Mouse (Mus musculus): ENCODE data around the gene Nkapd1.
"Not testable (repeated sequence)": the region's sequence is repeated elsewhere in the genome, so short reads cannot be mapped to it uniquely, and the experiment has no call there.

Nkapd1 gene

DNA sequence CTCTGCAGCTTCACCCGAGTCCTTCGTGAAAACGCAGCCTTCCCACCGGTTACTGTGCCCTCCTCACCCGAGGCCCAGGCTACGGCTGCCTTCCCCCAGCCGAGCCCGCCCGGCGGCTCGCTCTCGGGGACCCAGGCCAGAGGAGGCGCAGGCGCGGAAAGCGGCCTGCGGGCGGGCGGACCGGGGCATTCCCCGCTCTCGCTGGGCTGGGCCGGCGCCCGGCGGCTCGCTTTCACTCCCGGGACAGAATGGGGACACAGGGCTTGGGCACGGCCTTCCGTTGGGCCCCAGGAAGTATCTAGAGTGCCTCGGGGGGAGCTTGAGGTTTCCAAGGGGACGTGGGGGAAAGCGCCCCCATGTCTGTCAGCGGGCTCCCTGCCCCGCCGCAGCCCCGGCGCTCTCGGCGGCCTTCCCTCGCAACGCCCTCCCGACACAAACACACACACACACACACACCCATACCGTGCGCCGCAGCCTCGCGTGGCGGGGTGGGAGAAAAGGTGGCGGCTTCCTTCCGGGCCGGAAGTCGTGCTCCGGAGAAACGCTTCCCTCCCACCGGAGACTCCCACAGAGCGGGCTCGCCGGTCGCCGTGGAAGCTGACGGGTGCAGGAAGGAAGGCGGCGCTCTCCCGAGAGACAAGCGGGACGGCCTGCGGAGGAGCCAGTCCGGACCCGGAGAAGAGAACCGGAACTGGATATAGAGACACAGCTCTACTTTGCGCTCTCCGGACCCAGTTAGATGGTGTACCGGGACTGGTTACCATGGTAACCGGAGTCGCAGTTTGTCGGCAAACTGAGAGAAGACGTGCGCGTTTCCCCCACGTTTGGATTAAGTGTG, at the start of gene Nkapd1, which contains the start of gene Pih1d2:
TSS of gene Nkapd1 (minus strand) at position 699 of the 838 bp plus-strand sequence.
TSS of gene Pih1d2 (plus strand) at position 556 of the 838 bp plus-strand sequence.
- peak; percentile 92 for DNase-seq

DNA sequence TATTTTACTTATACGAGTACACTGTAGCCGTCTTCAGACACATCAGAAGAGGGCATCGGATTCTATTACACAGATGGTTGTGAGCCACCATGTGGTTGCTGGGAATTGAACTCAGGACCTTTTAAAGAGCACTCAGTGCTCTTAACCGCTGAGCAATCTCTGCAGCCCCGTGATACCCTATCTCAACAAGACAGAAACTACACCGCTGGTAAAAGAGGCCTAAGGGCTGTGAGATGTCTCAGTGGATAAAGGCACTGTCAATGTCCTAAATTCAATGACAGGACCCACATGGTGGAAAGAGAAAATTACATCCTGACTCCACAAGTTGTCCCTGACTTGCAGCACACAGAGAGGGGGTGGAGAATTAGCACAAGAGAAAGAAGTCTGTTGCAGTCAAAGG, 49.2 kb upstream of the Nkapd1 start:
- DNase-seq, result no peak

DNA sequence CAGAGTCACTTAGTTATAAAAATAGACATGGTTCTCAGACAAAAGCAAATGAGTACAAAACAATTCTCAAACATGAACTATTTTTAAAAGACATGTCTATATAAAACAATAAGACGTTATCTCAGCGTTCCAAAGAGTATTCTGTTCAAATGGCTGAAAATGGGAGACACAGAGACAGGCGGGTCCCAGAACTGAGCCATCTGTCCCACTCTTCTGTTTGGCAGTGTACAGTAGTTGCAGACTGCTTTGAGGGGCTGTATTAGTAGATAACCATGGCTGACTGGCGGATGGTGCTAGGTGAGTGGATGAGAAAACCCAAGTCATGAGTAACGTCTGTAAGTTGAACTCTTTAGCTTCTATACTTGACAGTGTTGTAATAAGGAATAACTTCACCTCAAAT, 47.6 kb upstream of the Nkapd1 start:
- DNase-seq, result no peak

DNA sequence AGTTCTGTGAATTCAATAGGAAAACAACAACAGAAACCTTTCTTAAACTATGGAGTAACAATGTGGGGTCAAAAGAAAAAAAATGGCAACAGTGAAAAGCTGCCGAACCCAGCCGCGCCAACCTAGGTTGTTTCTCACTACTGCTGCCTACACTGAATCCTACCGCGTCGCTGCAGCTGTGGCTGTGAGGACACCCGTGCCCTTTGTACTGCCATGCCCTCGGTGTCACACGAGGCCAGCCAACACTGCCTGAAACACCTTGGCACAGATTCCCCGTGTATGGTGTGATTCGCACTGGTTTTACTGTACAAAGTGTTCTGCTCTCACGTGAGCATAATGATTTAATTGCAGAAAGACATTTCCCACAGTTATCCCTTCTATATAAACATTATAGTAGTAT, 43.2 kb upstream of the Nkapd1 start:
- DNase-seq, result peak; percentile 69

DNA sequence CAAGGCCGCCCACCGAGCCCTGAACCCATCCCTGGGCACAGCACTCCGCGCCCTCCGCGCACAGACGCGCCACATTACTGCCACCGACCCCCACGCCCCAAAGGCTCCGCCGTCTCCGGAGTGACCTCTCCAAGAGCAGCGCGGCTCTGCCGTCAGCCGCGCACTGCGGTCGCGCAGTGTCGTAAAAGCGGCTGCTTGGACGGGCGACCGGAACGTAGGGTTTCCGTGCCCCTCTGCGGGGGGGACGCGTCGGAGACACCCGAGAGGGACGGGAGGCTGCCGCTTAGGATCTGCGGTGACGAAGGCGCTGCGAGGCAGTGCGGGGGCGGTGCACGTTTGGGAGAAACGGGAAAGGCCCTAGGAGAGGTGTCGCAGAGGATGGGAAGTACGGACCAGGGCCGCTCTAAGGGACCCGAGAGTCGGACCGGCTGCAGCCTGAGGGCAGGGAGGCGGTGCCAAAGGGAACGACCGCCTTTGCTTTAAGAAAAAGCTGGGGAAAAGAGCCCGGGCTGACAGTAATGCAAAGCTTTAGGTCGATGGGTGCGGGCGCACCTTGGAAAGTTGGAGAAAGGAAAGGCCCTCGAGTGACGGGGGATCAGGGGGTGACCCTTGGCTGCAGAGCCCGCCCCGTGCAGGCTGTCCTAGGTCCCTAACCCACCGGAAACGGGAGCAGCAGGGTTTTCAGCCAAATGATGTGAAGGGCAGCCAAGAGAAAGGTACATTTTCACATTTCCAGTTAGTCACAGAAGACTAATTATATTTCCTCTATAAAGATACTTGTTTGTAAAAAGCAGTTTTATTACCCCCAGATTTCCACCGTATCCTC, 42.3 kb upstream of the Nkapd1 start, which contains the start of gene Dlat:
TSS of gene Dlat (minus strand) at position 389 of the 826 bp plus-strand sequence.
- DNase-seq, result peak; percentile 91

DNA sequence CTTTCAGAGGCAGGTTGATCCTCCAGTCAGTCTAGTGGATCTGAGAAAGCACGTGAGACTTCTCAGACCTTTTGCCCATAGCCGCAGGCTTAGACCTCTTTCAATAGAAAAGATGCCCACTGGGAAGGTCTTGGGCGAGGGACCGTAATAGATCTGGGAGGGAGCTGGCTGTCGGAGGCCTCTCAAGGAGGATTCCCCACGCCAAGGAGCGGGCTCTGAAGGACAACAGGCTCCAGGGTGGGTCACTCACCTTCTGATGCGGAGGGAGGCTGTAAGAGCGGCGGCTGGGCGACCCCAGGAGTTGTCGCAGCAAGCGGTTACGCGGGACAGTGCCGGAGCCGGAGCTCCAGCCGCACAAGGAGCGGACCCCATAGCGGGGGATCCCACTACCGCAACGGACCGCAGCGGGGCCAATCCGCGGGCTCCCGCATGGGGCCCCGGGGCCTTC, 41.7 kb upstream of the Nkapd1 start:
- DNase-seq, result no peak

DNA sequence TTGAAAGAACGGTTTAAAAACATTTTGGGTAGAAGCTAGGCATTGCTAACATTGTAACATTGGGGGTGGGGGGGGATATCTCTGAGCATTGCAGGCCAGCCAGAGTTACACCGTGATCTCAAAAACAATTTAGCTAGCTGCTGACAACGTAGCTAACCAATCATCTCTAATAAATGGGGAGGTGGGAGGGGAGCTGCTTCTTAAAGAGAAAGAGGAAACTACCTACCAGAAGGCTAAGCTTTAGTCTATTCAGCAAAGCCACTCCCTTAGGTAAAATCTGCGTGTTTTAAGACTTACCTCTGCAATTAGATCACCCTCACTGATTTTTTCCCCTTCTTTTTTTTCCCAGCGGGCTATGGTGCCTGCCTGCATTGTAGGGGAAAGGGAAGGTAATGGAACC, 41.1 kb upstream of the Nkapd1 start:
- no peak for DNase-seq

GRCm38 (mm10) chr9:50650503-50650902, 33.2 kb upstream of the Nkapd1 start:
- no peak for DNase-seq

- DNase-seq, result no peak
Observed at GRCm38 (mm10) chr9:50646826-50647370, 29.6 kb upstream of the Nkapd1 start.

- DNase-seq, result no peak
Observed at GRCm38 (mm10) chr9:50634270-50634669, 17.0 kb upstream of the Nkapd1 start.

DNA sequence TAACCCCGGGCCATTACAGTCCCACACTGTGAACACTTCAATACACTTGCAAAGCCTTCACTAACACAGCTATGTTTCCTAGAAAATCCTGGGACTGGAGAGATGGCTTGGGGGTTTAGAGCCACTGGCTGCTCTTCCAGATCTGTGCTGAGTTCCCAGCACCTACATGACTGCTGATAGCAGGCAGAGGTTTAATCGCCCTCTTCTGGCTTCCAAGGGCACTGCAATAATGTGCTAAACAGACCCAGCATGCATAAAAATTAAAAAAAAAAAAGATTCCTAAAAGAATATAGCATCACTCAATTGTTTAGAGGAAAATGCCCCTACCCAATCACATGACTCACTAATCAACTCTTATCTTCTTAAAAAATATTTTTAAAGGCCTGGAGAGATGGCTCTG, 15.8 kb upstream of the Nkapd1 start:
- no peak for DNase-seq

DNA sequence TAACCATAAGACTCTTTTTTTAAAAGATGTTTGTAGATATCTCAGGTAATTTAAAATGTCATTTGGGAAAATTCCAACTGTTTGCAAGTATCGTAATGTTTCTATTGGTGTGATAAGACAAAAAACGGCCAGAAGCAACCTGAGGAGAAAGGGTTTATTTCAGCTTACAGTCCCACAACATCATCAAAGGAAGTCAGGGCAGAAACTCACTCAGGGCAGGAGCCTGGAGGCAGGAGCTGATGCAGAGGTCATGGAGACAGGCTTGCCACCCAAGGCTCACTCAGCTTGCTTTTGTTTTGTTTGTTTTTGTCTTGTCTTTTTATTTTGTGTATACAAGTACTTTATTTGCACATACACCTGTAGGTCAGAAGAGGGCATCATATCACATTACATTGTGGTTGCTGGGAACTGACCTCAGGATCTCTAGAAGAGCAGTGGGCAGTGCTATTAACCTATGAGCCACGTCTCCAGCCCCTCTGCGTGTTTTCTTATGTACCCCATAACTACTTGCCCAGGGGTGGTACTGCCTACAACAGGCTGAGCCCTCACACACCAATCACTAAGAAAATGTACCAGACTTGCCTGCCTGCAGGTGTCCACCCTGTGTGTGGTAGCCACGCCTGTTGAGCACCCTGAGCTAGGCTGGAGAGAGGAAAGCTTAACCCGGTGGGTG, 14.9 kb upstream of the Nkapd1 start:
- DNase-seq, result no peak

DNA sequence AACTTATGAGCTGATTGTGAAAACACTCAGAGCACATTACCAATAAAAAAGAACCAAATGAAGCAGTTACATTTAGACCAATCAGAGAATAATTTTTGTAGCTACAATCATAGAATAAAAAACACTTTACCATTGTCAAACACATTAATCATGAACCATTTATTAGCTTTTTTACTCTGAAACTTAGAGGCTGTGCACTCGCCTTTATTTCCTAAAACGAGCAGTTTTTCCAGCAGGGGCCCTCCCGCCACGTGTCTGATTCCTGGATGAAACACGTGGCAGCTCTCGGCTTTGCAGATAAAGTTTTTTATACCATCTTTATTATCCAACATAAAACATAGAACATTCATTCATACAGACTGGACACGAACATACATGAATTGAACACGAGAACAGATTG, 13.6 kb upstream of the Nkapd1 start:
- not testable (repeated sequence) for DNase-seq

DNA sequence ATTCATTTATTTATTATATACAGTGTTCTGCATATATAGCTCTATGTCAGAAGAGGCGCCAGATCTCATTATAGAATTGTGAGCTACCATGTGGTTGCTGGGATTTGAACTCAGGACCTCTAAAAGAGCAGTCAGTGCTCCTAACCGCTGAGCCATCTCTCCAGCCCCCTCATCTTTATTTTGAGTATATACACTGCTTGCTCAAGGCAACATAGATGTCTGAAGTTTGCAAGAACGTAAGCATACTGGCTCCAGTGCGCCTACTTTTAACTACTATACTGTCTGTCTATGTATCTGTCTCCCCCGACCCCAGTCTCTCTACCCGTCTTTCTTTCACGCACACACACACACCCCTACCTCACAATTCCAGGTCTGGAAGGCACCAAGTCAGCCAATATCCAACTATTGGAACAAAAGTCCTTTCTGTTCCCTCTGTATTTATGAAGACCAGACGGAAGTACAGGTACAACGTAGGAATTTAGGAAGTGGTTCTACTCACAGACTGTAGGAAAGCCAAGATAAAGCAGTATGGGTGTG, 598 bp upstream of the Nkapd1 start:
- no peak for DNase-seq

DNA sequence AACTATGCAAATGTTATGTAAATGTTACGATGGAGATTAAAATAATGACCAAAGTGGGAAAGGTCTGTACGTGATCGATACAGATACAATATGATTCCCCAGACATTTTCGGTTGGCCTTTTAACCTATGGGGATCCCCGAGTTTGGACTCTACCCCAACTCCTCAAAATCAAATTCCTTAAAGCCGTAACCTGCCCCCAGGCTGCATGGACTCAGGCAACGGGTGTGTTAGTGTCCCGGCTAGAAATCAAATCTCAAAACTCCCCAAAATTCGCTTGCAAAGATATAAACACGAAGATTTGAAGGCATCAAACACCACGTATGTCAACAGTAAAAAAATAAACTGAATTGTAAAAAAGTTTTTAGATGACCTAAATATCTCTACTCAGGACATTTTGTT, 1.1 kb downstream of the Nkapd1 start:
- DNase-seq, result no peak

DNA sequence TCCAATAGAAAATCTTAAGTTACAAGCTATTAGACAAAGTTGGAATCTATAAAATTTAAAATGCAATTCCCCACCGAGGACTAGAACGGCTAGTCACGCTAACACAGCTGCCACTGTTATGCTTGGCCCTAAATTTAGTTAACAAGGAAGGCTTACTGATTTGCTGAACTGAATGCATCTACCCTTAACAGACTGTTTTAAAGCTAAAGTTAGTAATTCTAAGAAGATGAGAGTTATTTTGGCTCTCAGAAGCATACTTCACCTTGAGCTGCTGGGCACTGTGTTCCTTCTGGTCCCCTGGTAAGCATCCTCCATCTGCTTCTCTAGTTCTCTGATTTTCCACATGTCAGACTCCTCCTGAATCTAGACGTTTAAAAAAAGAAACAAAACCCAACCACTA, 5.1 kb downstream of the Nkapd1 start:
- no peak for DNase-seq

- DNase-seq, result no peak
Observed at GRCm38 (mm10) chr9:50604338-50604737, 12.9 kb downstream of the Nkapd1 start.

- no peak for DNase-seq
Observed at GRCm38 (mm10) chr9:50603998-50604324, 13.3 kb downstream of the Nkapd1 start.

- DNase-seq, result peak; percentile 96
Observed at GRCm38 (mm10) chr9:50603189-50603997, 13.9 kb downstream of the Nkapd1 start, which contains the start of the genes Sdhd and Timm8b. Gene Sdhd, minus strand, starts transcription at chr9:50603812. Gene Timm8b, plus strand, starts transcription at chr9:50603910.

DNA sequence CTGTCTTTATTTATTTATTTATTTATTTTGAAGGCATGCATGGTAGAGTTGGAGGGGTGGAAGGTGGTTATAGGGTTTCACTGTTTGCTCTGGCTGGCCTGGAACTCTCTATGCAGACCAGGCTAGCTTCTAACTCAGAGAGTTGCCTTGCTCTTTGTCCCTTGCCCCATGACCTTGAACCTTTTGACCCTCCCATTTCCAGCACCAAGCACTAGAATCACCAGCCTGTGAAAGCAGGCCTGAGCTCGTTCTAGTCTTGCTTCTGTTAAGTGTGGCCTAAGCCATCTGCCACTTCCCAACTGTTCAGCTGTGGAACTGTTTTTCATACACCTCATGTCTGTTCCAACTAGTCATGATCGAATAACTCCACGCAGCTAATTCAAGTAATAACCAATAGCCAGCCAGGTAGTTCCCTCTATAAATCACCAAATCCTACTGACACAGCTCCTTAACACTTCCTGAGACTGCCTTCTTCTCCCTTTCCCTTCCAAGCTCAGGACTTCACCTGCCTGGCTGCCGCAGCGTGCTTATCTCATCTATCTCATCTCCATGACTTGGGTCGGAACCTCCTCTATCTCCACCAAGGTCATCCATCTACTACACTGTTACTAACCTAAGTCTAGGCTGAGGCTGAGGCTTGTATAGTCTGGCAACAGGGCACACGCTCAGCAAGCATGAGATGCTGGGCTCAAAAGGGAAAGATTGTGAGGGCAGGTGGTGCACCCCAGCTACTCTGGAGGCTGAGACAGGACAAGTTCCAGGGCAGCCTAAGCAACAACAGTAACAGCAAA, 15.0 kb downstream of the Nkapd1 start:
- DNase-seq, result peak; percentile 10

DNA sequence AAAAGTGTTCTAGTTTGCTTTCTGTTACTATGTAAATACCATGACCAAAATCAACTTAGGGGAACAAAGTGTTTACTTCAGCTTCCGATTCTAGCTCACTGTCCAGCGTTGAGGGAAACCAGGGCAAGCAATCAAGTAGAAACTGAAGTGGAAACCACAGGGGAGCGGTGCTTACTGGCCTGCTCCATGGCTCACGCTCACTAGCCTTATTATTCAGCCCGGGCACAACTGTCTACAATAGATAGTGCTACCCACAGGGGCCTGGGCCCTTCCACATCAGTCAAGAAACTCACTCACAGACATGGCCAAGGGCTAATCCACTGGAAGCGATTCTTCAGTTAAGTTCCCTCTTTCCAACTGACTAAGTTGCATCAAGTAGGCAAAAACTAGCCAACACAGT, 15.7 kb downstream of the Nkapd1 start:
- DNase-seq, result no peak
